Mouse (Mus musculus): Measurements from ENCODE around the gene Ccni. TPM values are rescaled to one million over a fixed set of nuclear protein-coding genes. Genes with fewer than 3 reads are reported as not detected.

Gene Ccni
- 96.3 and 121 TPM in 2 replicates for polyA plus RNA-seq (2016; fragmentation: Nextera tagmentation; extraction: Ambion mirVana)

- Histone ChIP-seq H3K4me3 (peak within 1 kb of the TSS; percentile 88), H3K27me3 (ENCODE audit: low read depth, poor library complexity, severe bottlenecking) (no peaks in the 10 kb centered on the region), H3K9me3 (replicated peaks) (no peaks in the 10 kb centered on the region), H3K36me3 (peaks cover 9% of the 10 kb centered on the region), H3K27ac (peak within 1 kb of the TSS; percentile 98), H3K4me1 (peaks cover 21% of the 10 kb centered on the region)
- under 1% methylated on average over 79 of the region's 79 CpGs for WGBS
- peak; percentile 96 for DNase-seq (ENCODE audit: low spot score)
These were observed at the start of gene Ccni, which contains the start of gene 2010109A12Rik for GRCm38 (mm10) chr5:93206109-93207005. TSS of gene Ccni (minus strand) at chr5:93206495. TSS of gene 2010109A12Rik (plus strand) at chr5:93206518.

GRCm38 (mm10) chr5:93255759-93256265 lies 49.5 kb upstream of the Ccni start:
- Histone ChIP-seq H3K27me3 (ENCODE audit: low read depth, poor library complexity, severe bottlenecking) (no peaks in the 10 kb centered on the region), H3K4me3 (no peak overlapping the region), H3K9me3 (replicated peaks) (no peaks in the 10 kb centered on the region), H3K36me3 (no peaks in the 10 kb centered on the region), H3K27ac (no peak overlapping the region), H3K4me1 (peaks cover 4% of the 10 kb centered on the region; the same call in 1 of the 2 replicates)
- DNase-seq (ENCODE audit: low spot score), result no peak
- WGBS, result 89% methylated on average over 5 of the region's 5 CpGs

DNA sequence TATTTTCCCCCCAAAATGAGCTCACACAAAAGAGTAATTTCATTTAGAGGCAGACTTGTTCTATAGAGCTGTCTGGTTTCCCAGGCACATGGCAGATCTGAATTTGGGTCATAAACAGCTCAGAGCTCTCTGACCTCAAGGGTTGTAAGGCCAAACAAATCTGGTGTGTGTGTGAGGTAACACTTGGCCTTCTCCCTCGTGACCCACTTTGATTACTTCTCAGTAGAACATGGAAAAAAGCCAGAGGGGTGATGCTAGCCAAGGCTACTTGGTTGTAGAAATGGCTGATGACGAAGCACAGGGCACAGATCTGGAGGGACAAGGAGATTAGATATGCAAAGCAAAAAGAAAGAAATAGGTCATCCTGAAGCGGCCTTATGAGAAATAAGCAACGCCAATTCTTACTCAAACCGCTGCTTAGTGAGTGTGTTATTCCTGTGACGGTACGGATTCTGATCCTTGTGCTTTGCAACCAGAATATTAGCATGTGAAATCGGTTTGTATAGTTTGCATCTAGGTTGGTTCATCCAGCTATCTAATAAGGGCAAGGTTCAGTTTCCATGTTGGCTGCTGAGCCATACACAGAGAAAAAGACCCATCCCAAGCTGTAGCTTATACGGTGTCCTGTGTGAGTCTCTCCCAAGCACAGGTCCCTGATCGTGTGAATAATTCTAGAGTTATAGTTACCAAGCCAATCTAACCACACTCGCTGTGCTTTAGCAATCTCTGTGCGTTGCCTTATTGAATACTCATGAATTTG lies 44.9 kb upstream of the Ccni start:
- no peak for DNase-seq (ENCODE audit: low spot score)
- WGBS, result 87% methylated on average over 12 of the region's 12 CpGs

DNA sequence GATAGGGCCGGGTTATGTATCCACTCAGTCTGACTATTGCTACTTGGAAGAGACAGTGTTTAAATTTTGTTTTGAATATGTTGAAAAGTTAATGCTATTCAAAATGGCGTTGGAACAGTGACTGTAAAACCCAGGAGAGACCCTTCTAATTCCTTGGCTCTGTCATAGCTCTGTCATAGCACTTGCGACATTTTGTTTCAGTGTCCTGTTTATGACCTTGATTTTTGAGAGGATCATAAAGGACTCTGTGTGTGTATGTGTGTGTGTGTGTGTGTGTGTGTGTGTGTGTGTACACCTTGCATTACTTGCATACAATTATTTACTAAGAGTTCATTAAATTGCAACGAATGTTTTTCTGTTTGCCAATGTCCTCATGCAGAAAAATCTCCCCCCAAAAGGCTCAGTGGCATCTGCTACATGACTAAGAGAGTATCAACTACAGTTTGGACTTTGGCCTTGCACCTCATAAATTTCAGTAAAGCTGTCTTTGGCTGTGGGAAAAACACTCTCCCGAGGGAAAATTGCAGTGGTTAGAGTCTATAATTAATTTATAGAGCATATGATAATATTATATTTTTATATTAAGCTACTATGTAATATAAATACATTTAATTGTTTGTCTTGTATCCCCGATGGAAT lies 43.8 kb upstream of the Ccni start:
- DNase-seq (ENCODE audit: low spot score), result no peak
- no peaks in the 10 kb centered on the region for H3K9me3 ChIP-seq (replicated peaks)
- no peak overlapping the region for H3K4me3 ChIP-seq
- 74% methylated on average over 6 of the region's 6 CpGs for WGBS
- no peaks in the 10 kb centered on the region for H3K36me3 ChIP-seq
- no peaks in the 10 kb centered on the region for H3K27me3 ChIP-seq (ENCODE audit: low read depth, poor library complexity, severe bottlenecking)
- H3K27ac ChIP-seq, result no peak overlapping the region
- H3K4me1 ChIP-seq, result peaks cover 11% of the 10 kb centered on the region; the same call in 1 of the 2 replicates

More for the DNA sequence above, 44.9 kb upstream of the Ccni start:
- Histone ChIP-seq H3K4me1 (peaks cover 11% of the 10 kb centered on the region; the same call in 1 of the 2 replicates), H3K36me3 (no peaks in the 10 kb centered on the region), H3K4me3 (no peak overlapping the region), H3K27ac (no peak overlapping the region), H3K9me3 (replicated peaks) (no peaks in the 10 kb centered on the region), H3K27me3 (ENCODE audit: low read depth, poor library complexity, severe bottlenecking) (no peaks in the 10 kb centered on the region)

DNA sequence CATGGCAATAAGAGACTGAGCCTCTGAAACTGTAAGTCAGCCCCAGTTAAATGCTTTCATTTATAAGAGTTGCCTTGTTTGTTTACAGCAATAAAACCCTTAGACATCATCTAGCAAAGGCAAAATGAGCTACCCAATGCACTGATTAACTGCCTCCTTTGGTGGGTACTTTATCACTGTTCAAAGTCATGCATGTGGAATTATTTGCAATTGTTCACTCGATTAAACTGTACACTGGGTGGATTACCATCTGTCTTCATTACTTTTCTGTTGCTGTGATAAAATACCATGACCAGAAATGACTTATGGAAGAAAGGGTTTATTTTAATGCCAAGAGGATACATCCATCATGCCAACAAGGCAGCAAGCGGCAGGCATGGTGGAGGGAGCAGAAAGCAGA lies 39.0 kb upstream of the Ccni start:
- no peaks in the 10 kb centered on the region; the same call in 1 of the 2 replicates for H3K9me3 ChIP-seq (replicated peaks)
- DNase-seq (ENCODE audit: low spot score), result no peak
- no peak overlapping the region for H3K4me3 ChIP-seq
- H3K4me1 ChIP-seq, result 0 out of 2 replicates have a peak, but pooled peaks cover 8% of the 10 kb centered on the region
- no peaks in the 10 kb centered on the region for H3K36me3 ChIP-seq
- no peaks in the 10 kb centered on the region for H3K27me3 ChIP-seq (ENCODE audit: low read depth, poor library complexity, severe bottlenecking)
- 83% methylated on average over 2 of the region's 2 CpGs for WGBS
- no peak overlapping the region for H3K27ac ChIP-seq

DNA sequence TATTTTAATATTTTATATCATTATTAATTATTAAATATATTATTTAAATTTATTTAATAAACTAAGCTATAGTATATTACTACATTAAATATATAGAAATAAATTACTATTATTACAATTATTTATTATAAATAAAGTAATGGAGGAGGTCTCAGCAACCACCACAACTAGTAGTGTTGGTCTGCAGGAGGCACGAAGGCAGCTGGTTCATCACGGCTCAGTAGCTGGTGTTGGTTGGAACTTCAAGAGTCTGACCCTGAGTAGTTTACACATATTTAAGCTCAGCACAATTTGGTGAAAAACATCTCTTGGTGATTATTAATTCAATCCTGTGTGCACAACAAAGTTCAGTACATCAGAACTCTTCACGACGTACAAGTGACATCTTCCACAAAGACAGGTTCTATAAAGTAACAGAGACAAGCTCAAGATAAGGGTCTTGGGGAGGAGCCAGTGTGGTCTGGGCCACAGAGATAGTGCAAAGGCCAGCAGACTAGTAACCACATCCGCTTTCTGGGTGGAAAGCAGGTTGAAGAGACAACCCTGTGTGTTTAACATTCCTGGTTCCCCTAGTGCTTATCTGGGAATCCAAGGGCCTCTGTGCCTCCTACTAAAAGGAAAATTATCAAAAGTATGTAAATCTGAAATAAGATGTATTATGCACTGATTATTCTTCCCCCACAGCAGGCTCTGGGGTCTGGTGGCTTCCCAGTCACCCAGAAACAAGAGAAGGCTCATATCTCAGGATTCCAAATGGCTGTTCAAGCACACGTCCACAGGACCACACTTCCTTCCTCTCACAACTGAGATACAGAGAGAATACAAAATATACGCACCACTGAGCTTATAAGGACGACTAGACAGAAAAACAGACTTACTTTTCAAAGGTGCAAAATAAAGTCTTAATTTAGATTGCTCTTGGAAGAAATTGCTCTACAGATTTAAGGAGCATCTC lies 33.6 kb upstream of the Ccni start:
- 87% methylated on average over 8 of the region's 8 CpGs for WGBS
- DNase-seq (ENCODE audit: low spot score), result no peak
- H3K27me3 ChIP-seq (ENCODE audit: low read depth, poor library complexity, severe bottlenecking), result no peaks in the 10 kb centered on the region
- no peak overlapping the region for H3K4me3 ChIP-seq
- H3K4me1 ChIP-seq, result no peaks in the 10 kb centered on the region
- no peaks in the 10 kb centered on the region; the same call in 1 of the 2 replicates for H3K9me3 ChIP-seq (replicated peaks)
- no peak overlapping the region for H3K27ac ChIP-seq
- no peaks in the 10 kb centered on the region for H3K36me3 ChIP-seq

GRCm38 (mm10) chr5:93236541-93236940 lies 30.2 kb upstream of the Ccni start:
- Histone ChIP-seq H3K36me3 (no peaks in the 10 kb centered on the region), H3K4me3 (no peak overlapping the region), H3K9me3 (replicated peaks) (no peaks in the 10 kb centered on the region), H3K27ac (no peak overlapping the region), H3K4me1 (no peaks in the 10 kb centered on the region), H3K27me3 (ENCODE audit: low read depth, poor library complexity, severe bottlenecking) (no peaks in the 10 kb centered on the region)
- WGBS, result 90% methylated on average over 4 of the region's 4 CpGs
- DNase-seq (ENCODE audit: low spot score), result no peak

DNA sequence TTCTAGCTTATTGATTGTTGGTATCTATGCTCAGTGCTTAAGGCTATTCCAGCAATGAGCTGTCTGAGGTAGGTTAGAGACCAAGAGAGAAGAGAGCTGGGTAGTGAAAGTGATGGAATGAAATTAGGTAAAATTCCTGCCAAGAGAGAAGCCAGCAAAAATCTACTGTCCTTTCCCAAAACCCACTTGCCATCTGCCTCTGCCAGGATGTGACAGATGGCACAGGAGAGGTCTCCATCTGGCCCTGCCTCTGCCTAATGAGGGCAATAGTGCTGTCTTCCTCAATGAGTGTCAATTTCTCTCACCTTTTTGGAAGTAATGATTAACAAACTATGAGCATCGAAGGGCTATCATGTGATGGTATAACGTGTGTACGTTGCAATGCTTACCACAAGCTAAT lies 29.6 kb upstream of the Ccni start:
- DNase-seq (ENCODE audit: low spot score), result no peak
- WGBS, result 91% methylated on average over 3 of the region's 3 CpGs
- Histone ChIP-seq H3K4me1 (no peaks in the 10 kb centered on the region), H3K9me3 (replicated peaks) (no peaks in the 10 kb centered on the region), H3K36me3 (no peaks in the 10 kb centered on the region), H3K4me3 (no peak overlapping the region), H3K27me3 (ENCODE audit: low read depth, poor library complexity, severe bottlenecking) (no peaks in the 10 kb centered on the region), H3K27ac (no peak overlapping the region)

GRCm38 (mm10) chr5:93234605-93235004 lies 28.3 kb upstream of the Ccni start:
- Histone ChIP-seq H3K9me3 (replicated peaks) (no peaks in the 10 kb centered on the region), H3K27me3 (ENCODE audit: low read depth, poor library complexity, severe bottlenecking) (no peaks in the 10 kb centered on the region), H3K27ac (no peak overlapping the region), H3K4me3 (no peak overlapping the region), H3K36me3 (no peaks in the 10 kb centered on the region), H3K4me1 (no peaks in the 10 kb centered on the region)
- DNase-seq (ENCODE audit: low spot score), result no peak
- 92% methylated on average over 2 of the region's 2 CpGs for WGBS

DNA sequence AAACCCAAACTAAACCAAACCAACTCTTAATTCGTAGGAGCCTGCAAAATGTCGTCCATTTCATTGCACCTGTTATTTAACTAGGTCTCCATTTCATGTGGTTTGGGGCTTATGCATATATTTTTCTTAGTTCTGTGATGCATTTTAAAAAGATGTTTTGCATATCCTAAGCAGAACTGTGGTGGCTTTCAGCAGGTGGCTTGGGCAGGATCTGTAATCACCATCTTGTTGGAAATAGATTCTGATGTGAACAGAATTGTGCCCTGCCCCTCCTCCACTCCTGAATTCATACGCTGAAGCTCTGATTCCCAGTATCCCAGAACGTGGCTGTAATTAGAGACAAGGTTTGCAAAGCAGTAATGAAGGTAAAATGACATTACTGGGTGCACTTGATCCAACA lies 27.8 kb upstream of the Ccni start:
- Histone ChIP-seq H3K4me3 (no peak overlapping the region), H3K9me3 (replicated peaks) (no peaks in the 10 kb centered on the region), H3K27me3 (ENCODE audit: low read depth, poor library complexity, severe bottlenecking) (no peaks in the 10 kb centered on the region), H3K27ac (no peak overlapping the region), H3K4me1 (no peaks in the 10 kb centered on the region), H3K36me3 (no peaks in the 10 kb centered on the region)
- DNase-seq (ENCODE audit: low spot score), result no peak
- 82% methylated on average over 4 of the region's 4 CpGs for WGBS

- no peaks in the 10 kb centered on the region for H3K4me1 ChIP-seq
- H3K27ac ChIP-seq, result no peak overlapping the region
- H3K36me3 ChIP-seq, result no peaks in the 10 kb centered on the region
- DNase-seq (ENCODE audit: low spot score), result no peak
- no peaks in the 10 kb centered on the region for H3K9me3 ChIP-seq (replicated peaks)
- no peaks in the 10 kb centered on the region for H3K27me3 ChIP-seq (ENCODE audit: low read depth, poor library complexity, severe bottlenecking)
- no peak overlapping the region for H3K4me3 ChIP-seq
- 83% methylated on average over 2 of the region's 2 CpGs for WGBS
These were observed 26.5 kb upstream of the Ccni start for GRCm38 (mm10) chr5:93232838-93233237.

DNA sequence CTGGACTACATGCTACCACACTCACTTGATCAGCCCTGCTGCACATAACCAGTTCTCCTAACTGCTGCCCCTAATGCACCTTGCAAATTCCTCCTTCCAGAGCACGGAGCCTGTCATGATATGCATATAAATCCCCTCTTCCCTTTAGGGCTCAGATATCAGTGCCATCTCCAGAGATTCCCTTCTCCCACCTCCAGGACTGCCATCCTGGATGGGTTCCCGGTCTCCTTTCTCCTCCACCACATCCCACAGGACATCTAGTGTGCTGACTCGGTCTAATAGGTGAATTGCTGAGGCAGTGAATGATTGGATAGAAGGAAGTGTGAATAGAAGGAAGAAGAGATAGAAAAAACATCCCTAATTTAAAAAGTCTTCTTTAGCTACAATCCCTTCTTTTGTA lies 25.4 kb upstream of the Ccni start:
- 79% methylated on average over 3 of the region's 3 CpGs for WGBS
- H3K4me3 ChIP-seq, result no peak overlapping the region

More for the DNA sequence above, 25.4 kb upstream of the Ccni start:
- Histone ChIP-seq H3K27ac (no peak overlapping the region), H3K9me3 (replicated peaks) (no peaks in the 10 kb centered on the region), H3K4me1 (no peaks in the 10 kb centered on the region), H3K36me3 (no peaks in the 10 kb centered on the region), H3K27me3 (ENCODE audit: low read depth, poor library complexity, severe bottlenecking) (no peaks in the 10 kb centered on the region)
- DNase-seq (ENCODE audit: low spot score), result no peak

All from limb, embryonic 10.5 days (tissue).